Mouse (Mus musculus): ENCODE data around the gene Rprml. TPM values are rescaled to one million over a fixed set of nuclear protein-coding genes. Genes with fewer than 3 reads are reported as not detected.
"Not testable (repeated sequence)": the region's sequence is repeated elsewhere in the genome, so short reads cannot be mapped to it uniquely, and the experiment has no call there.

Rprml gene
- polyA plus RNA-seq, 1 experiment from 2014 or later: not detected

- no peak for DNase-seq (ENCODE audit: low read depth, low spot score)
- no peak for TF ChIP-seq CTCF (IDR thresholded peaks at IDR 0.05)
- in situ Hi-C loops (cut with MboI; ENCODE audit: low pct_unique_long_range_greater_than_20kb): no loop called here
- no peak for ATAC-seq
- CTCF ChIA-PET: no interaction called here
- H3K27me3 ChIP-seq: peaks cover 69% of the 10 kb centered on the region
- POLR2A ChIA-PET: no interaction called here
These were observed 13.7 kb downstream of the Rprml start for GRCm38 (mm10) chr11:103663119-103663518.

- in situ Hi-C loops (cut with MboI; ENCODE audit: low pct_unique_long_range_greater_than_20kb): no loop called here
- DNase-seq (ENCODE audit: low read depth, low spot score): no peak
- ChIA-PET CTCF (interaction anchor here (0.6 kb wide), 1 partner anchor 10 kb away, joined by 3 read pairs; no protein-coding TSS in a partner anchor), POLR2A (no interaction called here)
- peaks cover 46% of the 10 kb centered on the region for H3K27me3 ChIP-seq
- TF ChIP-seq CTCF (IDR thresholded peaks at IDR 0.05): no peak
- ATAC-seq: no peak
These were observed 16.3 kb downstream of the Rprml start for GRCm38 (mm10) chr11:103665695-103666094.

- in situ Hi-C loops (cut with MboI; ENCODE audit: low pct_unique_long_range_greater_than_20kb): no loop called here
- no peak for TF ChIP-seq CTCF (IDR thresholded peaks at IDR 0.05)
- ATAC-seq: no peak
- POLR2A ChIA-PET: interaction anchor here (0.8 kb wide), 1 partner anchor 26 kb away, joined by 3 read pairs; no protein-coding TSS in a partner anchor
- CTCF ChIA-PET: no interaction called here
- no peak for DNase-seq (ENCODE audit: low read depth, low spot score)
- H3K27me3 ChIP-seq: peaks cover 40% of the 10 kb centered on the region
These were observed 17.0 kb downstream of the Rprml start for GRCm38 (mm10) chr11:103666181-103666906.

GRCm38 (mm10) chr11:103666907-103667426 is 17.6 kb downstream of the Rprml start:
- in situ Hi-C loops (cut with MboI; ENCODE audit: low pct_unique_long_range_greater_than_20kb): no loop called here
- DNase-seq (ENCODE audit: low read depth, low spot score): no peak
- no peak for ATAC-seq
- CTCF ChIA-PET: no interaction called here
- POLR2A ChIA-PET: interaction anchor here (0.8 kb wide), 1 partner anchor 25 kb away, joined by 3 read pairs; no protein-coding TSS in a partner anchor
- no peak for TF ChIP-seq CTCF (IDR thresholded peaks at IDR 0.05)
- H3K27me3 ChIP-seq: peaks cover 37% of the 10 kb centered on the region

GRCm38 (mm10) chr11:103675556-103675955 is 26.2 kb downstream of the Rprml start:
- in situ Hi-C loops (cut with MboI; ENCODE audit: low pct_unique_long_range_greater_than_20kb): loop anchor here (5.0 kb wide), 1 partner anchor 77 kb away; no protein-coding TSS in a partner anchor
- peak; percentile 76 for TF ChIP-seq CTCF (IDR thresholded peaks at IDR 0.05)
- H3K27me3 ChIP-seq: no peaks in the 10 kb centered on the region
- ATAC-seq: no peak
- CTCF ChIA-PET: interaction anchor here (1.0 to 3.0 kb wide), 6 partner anchors 18 to 86 kb away, joined by 3 to 9 read pairs (median 4); no protein-coding TSS in a partner anchor
- DNase-seq (ENCODE audit: low read depth, low spot score): no peak
- POLR2A ChIA-PET: no interaction called here

- DNase-seq (ENCODE audit: low read depth, low spot score); H3K27me3 ChIP-seq; ATAC-seq; POLR2A ChIA-PET: not testable (repeated sequence)
- peak; percentile 61 for TF ChIP-seq CTCF (IDR thresholded peaks at IDR 0.05)
- CTCF ChIA-PET: interaction anchor here (1.1 to 3.0 kb wide), 6 partner anchors 11 to 85 kb away, joined by 3 to 9 read pairs (median 6); partner anchors contain the start of gene Gosr2
- in situ Hi-C loops (cut with MboI; ENCODE audit: low pct_unique_long_range_greater_than_20kb): loop anchor here (5.0 kb wide), 1 partner anchor 75 kb away; no protein-coding TSS in a partner anchor
These were observed 27.7 kb downstream of the Rprml start for GRCm38 (mm10) chr11:103677042-103677441.

GRCm38 (mm10) chr11:103683667-103684334 is 34.4 kb downstream of the Rprml start:
- no peak for TF ChIP-seq CTCF (IDR thresholded peaks at IDR 0.05)
- in situ Hi-C loops (cut with MboI; ENCODE audit: low pct_unique_long_range_greater_than_20kb): loop anchor here (10.0 kb wide), 1 partner anchor 329 kb away; no protein-coding TSS in a partner anchor
- ChIA-PET POLR2A (no interaction called here), CTCF (no interaction called here)
- DNase-seq (ENCODE audit: low read depth, low spot score) (no peak), ATAC-seq (peak; percentile 52)
- H3K27me3 ChIP-seq: no peaks in the 10 kb centered on the region

- TF ChIP-seq CTCF (IDR thresholded peaks at IDR 0.05): no peak
- ChIA-PET CTCF (no interaction called here), POLR2A (no interaction called here)
- no peaks in the 10 kb centered on the region for H3K27me3 ChIP-seq
- ATAC-seq (peak; percentile 58), DNase-seq (ENCODE audit: low read depth, low spot score) (no peak)
- in situ Hi-C loops (cut with MboI; ENCODE audit: low pct_unique_long_range_greater_than_20kb): loop anchor here (10.0 kb wide), 1 partner anchor 330 kb away; no protein-coding TSS in a partner anchor
These were observed 35.9 kb downstream of the Rprml start for GRCm38 (mm10) chr11:103685261-103685736.

- ATAC-seq: no peak
- ChIA-PET POLR2A (no interaction called here), CTCF (interaction anchor here (0.9 to 1.4 kb wide), 3 partner anchors 9 to 28 kb away, joined by 3 to 5 read pairs (median 3); partner anchors contain the start of gene Gosr2)
- in situ Hi-C loops (cut with MboI; ENCODE audit: low pct_unique_long_range_greater_than_20kb): loop anchor here (10.0 kb wide), 1 partner anchor 332 kb away; no protein-coding TSS in a partner anchor
- no peaks in the 10 kb centered on the region for H3K27me3 ChIP-seq
- no peak for TF ChIP-seq CTCF (IDR thresholded peaks at IDR 0.05)
- DNase-seq (ENCODE audit: low read depth, low spot score): no peak
These were observed 37.3 kb downstream of the Rprml start for GRCm38 (mm10) chr11:103686706-103687105.

GRCm38 (mm10) chr11:103688271-103688979 is 39.1 kb downstream of the Rprml start:
- in situ Hi-C loops (cut with MboI; ENCODE audit: low pct_unique_long_range_greater_than_20kb): loop anchor here (10.0 kb wide), 1 partner anchor 334 kb away; no protein-coding TSS in a partner anchor
- POLR2A ChIA-PET: no interaction called here
- DNase-seq (ENCODE audit: low read depth, low spot score) (peak; percentile 83), ATAC-seq (peak; percentile 41)
- TF ChIP-seq CTCF (IDR thresholded peaks at IDR 0.05): no peak
- no peaks in the 10 kb centered on the region for H3K27me3 ChIP-seq
- CTCF ChIA-PET: interaction anchor here (1.0 to 1.3 kb wide), 2 partner anchors 10 to 12 kb away, joined by 3 to 5 read pairs; no protein-coding TSS in a partner anchor
